Mouse (Mus musculus): ENCODE data around the gene Atoh8. TPM values are rescaled to one million over a fixed set of nuclear protein-coding genes. Genes with fewer than 3 reads are reported as not detected.
A peak's percentile ranks its signal among the peaks of the same experiment; 100 is the strongest.

Atoh8 gene
- total RNA-seq, 2 experiments from 2014 or later, result 10.0 to 11.4 TPM

GRCm38 (mm10) chr6:72162155-72162890 is 73.1 kb downstream of the Atoh8 start:
- intact Hi-C loops (cut with DNase I), result no loop called here
- DNase-seq, result peak; percentile 66 to 70

DNA sequence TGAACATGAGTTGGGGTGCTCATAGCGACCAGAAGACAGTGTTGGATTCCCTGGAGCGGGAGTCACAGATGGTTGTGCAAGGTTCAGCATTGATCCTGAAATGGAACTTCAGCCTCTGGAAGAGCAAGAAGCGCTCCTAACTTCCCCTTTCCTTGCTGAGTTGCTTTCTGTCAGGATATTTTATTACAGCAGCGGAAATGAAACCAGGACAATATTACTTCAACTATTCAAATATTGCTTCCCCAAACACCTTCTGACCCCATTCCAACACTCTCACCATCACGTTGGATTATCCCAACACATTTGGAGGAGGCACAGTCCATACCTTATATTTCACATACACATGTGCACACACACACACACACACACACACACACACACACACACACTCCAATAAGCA is 73.6 kb downstream of the Atoh8 start:
- no peak for DNase-seq
- intact Hi-C loops (cut with DNase I), result no loop called here

GRCm38 (mm10) chr6:72160991-72161390 is 74.4 kb downstream of the Atoh8 start:
- intact Hi-C loops (cut with DNase I), result no loop called here
- DNase-seq, result no peak

GRCm38 (mm10) chr6:72159861-72160395 is 75.4 kb downstream of the Atoh8 start:
- intact Hi-C loops (cut with DNase I), result no loop called here
- DNase-seq, result no peak

DNA sequence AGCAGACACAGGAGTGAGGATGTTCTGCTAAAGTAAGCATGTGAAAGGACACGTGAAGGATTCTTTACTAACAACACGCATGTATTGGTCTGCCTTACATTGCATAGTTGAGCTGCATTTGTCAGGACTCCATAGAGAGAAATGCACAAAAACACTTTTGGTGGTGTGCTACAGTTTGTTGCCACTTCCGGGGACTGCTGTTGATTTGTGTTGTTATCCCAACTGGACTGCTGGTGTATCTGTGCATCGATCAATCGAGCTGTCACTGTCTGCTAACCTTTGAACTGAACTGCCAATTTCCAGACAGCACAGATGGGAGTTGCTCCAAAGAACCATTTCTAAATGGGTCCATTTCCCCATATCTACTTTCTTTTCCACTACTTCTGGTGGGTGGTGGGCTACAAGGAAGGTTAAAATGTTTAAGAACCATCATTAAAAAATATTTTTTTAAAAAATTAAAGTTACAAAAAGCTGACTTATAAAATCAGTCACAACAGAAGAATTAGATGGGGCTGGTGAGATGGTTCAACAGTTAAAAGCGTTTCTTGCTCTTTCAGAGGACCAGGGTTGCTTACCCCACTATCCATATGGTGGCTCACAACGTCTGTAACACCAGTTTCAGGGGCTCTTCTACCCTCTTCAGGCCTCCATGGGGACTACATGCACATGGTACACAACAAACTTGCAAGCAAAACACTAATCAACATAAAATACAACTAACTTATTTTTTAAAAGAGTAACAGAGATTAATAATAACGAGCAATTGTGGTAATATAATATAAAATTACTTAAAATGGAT is 76.2 kb downstream of the Atoh8 start:
- no peak for DNase-seq
- intact Hi-C loops (cut with DNase I), result no loop called here

Other genes with a start within 250 kb of the Atoh8 start
- 10 to 100 TPM; 58.4 to 66.9 TPM for gene St3gal5, start 138.0 kb downstream of the Atoh8 start, total RNA-seq (2021)
- gene Sftpb, start 69.0 kb upstream of the Atoh8 start, total RNA-seq (2021), result not detected
- 10 to 100 TPM; 14.7 to 16.6 TPM for gene Usp39, start 109.6 kb upstream of the Atoh8 start, total RNA-seq (2021)
- gene 0610030E20Rik, start 111.7 kb upstream of the Atoh8 start, total RNA-seq (2021), result 10 to 100 TPM in 1 of 2 experiments, 1 to 10 TPM in 1; 9.8 to 11.3 TPM
- 10 to 100 TPM; 19.3 to 22.6 TPM for gene Tmem150a, start 119.9 kb upstream of the Atoh8 start, total RNA-seq (2021)
- gene Rnf181, start 131.4 kb upstream of the Atoh8 start, total RNA-seq (2021), result 10 to 100 TPM; 42.8 to 47.6 TPM
- 10 to 100 TPM; 67.4 to 72.6 TPM for gene Vamp5, start 144.9 kb upstream of the Atoh8 start, total RNA-seq (2021)
- gene Vamp8, start 155.1 kb upstream of the Atoh8 start, total RNA-seq (2021), result 10 to 100 TPM; 75.7 to 81.5 TPM
- gene Ggcx, start 178.7 kb upstream of the Atoh8 start, total RNA-seq (2021), result 10 to 100 TPM; 31.1 to 31.7 TPM
- 100 to 1,000 TPM in 1 of 2 experiments, 10 to 100 TPM in 1; 81.3 to 164 TPM for gene Mat2a, start 204.0 kb upstream of the Atoh8 start, total RNA-seq (2021)

All from heart, postnatal 36 days (tissue).